Mouse (Mus musculus) megakaryocyte, embryonic 14.5 days (primary cell): ENCODE measurements at regions not wholly inside any gene's neighbourhood (a gene's known extent, or its start where the extent isn't known, plus 50 kb on each side); places are given as distances from the start of the nearest gene placed in this dataset.

Experiments
- H3K27me3 ChIP-seq: replicated peaks from 2 replicates; pipeline ENCODE3; 2012; ENCODE audit warnings: inconsistent platforms
- H3K36me3 ChIP-seq: replicated peaks from 2 replicates; pipeline ENCODE3; 2012; ENCODE audit warnings: low read length, inconsistent platforms, mixed read lengths
- H3K4me1 ChIP-seq: 2 replicates; pipeline ENCODE4 v1.6.1; 2012; ENCODE audit warnings: inconsistent platforms
- H3K4me3 ChIP-seq: replicated peaks from 2 replicates; pipeline ENCODE3; 2012; ENCODE audit warnings: moderate library complexity, mild to moderate bottlenecking, inconsistent platforms
- H3K9me3 ChIP-seq: 2 replicates; pipeline ENCODE4 v1.6.1; 2012; ENCODE audit warnings: inconsistent platforms
- FLI1 ChIP-seq: IDR thresholded peaks from 2 replicates; pipeline ENCODE4 v1.6.1; 2012; ENCODE audit warnings: low read length, inconsistent platforms, mixed read lengths
- GATA1 ChIP-seq: IDR thresholded peaks from 3 replicates; pipeline ENCODE4 v1.6.1; 2012; ENCODE audit warnings: mixed read lengths, low read length, inconsistent platforms, borderline replicate concordance

DNA sequence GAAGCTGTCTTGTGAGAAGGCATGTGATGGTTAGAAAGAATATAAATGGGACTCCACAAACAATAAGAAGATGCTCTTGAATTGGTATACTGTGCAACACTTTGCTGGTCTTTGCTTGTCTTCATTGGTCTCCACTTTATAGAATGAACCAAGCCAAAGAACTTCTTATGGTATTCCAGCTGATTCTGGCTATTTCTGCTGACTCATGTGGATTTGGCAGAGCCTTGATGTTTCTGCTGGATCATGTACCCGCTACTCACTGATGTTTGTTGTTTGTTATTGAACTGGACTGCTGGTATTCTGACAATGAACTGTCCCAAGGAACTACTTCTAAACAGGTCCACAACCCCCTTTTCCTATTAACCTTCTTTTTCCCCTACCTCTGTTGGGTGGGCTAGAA is 234.5 kb upstream of the Prep start:
- 0 out of 2 replicates have a peak, but pooled peaks cover 2% of the 10 kb centered on the region for H3K9me3 ChIP-seq
- H3K4me3 ChIP-seq = no peak overlapping the region
- TF ChIP-seq FLI1 (no peak), GATA1 (no peak)
- H3K36me3 ChIP-seq = no peaks in the 10 kb centered on the region
- no peaks in the 10 kb centered on the region for H3K27me3 ChIP-seq
- no peaks in the 10 kb centered on the region for H3K4me1 ChIP-seq

DNA sequence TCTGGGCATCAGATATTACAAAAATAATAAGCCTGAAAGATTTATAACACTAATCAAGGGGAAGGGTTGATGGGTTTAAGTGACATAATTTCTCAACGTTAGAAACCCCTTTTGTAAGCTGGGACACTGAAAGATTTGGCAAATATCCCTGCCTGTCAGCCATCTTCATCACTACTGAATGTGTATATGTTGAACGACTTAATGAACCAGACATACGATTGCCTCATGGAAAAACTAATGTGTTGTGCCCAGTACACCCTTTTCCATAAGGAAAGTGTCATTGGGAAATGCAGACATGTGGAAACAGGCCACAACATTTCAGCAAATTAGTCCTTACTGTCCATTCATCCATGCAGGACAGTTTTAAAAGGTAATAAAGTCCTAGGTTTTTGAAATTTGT is 240.7 kb upstream of the Prep start:
- Histone ChIP-seq H3K4me1 (no peaks in the 10 kb centered on the region), H3K4me3 (no peak overlapping the region), H3K9me3 (no peaks in the 10 kb centered on the region), H3K27me3 (no peaks in the 10 kb centered on the region), H3K36me3 (no peaks in the 10 kb centered on the region)
- TF ChIP-seq GATA1 (no peak), FLI1 (no peak)

DNA sequence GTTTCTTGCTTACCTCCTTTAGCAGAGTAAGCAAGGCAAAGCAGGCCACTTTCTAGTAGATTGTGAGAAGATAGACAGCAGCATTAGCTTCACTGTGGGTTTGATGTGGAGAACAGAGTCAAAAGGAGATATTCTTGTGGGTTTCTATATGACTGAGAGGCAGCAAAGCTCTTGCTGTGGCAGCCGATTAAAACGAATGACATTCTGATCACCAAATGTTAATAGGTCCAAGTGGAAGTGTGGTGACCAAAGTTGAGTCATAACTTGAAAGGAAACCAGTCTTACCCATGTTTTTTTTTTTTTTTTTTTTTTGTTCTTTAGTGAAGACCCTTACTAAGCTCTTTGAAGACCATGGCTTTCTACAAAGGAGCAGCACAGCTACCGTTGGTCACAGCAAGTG is 245.3 kb upstream of the Prep start:
- TF ChIP-seq FLI1 = no peak
- no peak for TF ChIP-seq GATA1
- 0 out of 2 replicates have a peak, but pooled peaks cover 3% of the 10 kb centered on the region for H3K4me1 ChIP-seq

DNA sequence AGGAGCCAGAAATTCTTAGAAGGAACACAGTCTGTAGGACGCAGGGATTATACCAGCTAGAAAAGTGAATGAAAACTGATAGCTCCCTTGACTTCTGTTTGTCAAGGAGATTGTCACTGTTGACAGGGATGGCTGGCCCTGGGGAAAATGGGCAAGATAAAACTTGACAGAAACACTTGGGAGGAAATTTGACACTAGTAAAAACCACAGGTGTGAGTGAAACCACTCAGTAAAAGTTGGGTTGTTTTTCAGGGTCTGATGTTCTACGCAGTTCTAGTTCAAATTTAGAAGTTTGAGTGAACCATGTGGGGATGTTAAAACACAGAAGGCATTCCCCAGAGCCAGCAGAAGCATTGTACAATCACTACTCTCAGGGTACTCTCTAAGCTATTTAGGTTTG is 246.6 kb upstream of the Prep start:
- H3K36me3 ChIP-seq = no peaks in the 10 kb centered on the region
- 0 out of 2 replicates have a peak, but pooled peaks cover 3% of the 10 kb centered on the region for H3K4me1 ChIP-seq
- no peaks in the 10 kb centered on the region for H3K9me3 ChIP-seq
- no peaks in the 10 kb centered on the region for H3K27me3 ChIP-seq
- H3K4me3 ChIP-seq = no peak overlapping the region
- TF ChIP-seq GATA1 (no peak), FLI1 (no peak)

More for the DNA sequence above, 245.3 kb upstream of the Prep start:
- H3K27me3 ChIP-seq = no peaks in the 10 kb centered on the region
- no peaks in the 10 kb centered on the region for H3K36me3 ChIP-seq
- H3K9me3 ChIP-seq = no peaks in the 10 kb centered on the region
- H3K4me3 ChIP-seq = no peak overlapping the region

DNA sequence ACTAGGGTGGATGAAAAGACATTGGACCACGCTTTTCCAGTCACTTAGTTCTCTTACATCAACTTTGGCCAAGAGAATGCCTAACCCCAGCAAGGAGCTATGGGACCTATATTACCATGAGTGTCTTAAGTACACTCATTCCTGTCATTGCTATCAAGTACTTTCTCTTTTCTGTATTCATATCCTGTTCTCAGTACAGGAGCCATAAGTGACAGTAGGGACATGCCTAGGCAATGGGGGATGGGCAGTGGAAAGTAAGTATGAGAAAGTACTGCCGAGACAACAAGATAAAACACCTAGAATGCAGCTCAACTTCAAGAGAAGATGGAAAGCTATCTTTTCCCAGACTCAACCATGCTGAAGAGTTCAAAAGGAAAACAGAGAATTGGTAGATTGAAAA is 247.6 kb upstream of the Prep start:
- H3K4me3 ChIP-seq = no peak overlapping the region
- no peaks in the 10 kb centered on the region for H3K27me3 ChIP-seq
- no peaks in the 10 kb centered on the region for H3K9me3 ChIP-seq
- 0 out of 2 replicates have a peak, but pooled peaks cover 3% of the 10 kb centered on the region for H3K4me1 ChIP-seq
- no peaks in the 10 kb centered on the region for H3K36me3 ChIP-seq
- no peak for TF ChIP-seq FLI1
- TF ChIP-seq GATA1 = no peak

DNA sequence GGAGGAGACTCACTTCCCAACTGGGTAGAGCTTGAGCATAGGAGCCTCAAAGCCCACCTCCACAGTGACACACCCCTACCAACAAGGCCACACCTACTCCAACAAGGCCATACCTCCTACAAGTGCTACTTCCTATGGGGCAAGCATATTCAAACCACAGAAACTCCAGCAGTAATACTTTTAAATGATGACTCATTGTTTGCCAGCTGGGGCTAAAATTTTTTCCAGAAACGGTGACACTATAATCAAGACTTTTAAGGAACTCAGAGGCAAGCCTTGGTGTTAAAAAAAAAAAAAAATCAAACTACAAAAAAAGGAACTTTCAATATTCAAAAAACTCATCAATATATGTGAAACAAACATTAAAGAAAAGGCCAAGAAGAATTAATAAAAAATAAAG is 248.4 kb upstream of the Prep start:
- Histone ChIP-seq H3K4me1 (0 out of 2 replicates have a peak, but pooled peaks cover 3% of the 10 kb centered on the region), H3K27me3 (no peaks in the 10 kb centered on the region), H3K9me3 (no peaks in the 10 kb centered on the region), H3K36me3 (no peaks in the 10 kb centered on the region), H3K4me3 (no peak overlapping the region)
- TF ChIP-seq FLI1 = no peak
- no peak for TF ChIP-seq GATA1

DNA sequence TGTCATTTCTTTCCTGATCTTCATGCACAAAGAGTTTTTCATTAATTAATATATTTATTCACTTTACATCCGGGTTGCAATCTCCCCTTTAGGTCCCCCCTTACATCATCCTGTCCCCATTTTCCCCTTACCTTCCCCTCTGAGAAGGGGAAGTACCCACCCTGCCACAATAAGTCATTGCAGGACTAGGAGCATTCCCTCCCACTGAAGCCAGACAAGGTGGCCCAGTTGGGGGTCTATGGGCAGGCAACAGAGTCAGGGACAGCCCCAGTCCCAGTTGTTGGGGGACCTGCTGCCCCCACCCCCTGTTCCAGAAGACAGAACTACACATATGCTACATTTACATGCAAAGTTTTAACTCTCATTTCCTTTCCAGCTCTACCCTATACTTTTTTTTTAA is 267.9 kb upstream of the Prdm1 start:
- Histone ChIP-seq H3K4me3 (no peak overlapping the region), H3K27me3 (no peaks in the 10 kb centered on the region), H3K4me1 (no peaks in the 10 kb centered on the region), H3K9me3 (peaks cover 17% of the 10 kb centered on the region), H3K36me3 (no peaks in the 10 kb centered on the region)
- TF ChIP-seq GATA1 (no peak), FLI1 (no peak)

DNA sequence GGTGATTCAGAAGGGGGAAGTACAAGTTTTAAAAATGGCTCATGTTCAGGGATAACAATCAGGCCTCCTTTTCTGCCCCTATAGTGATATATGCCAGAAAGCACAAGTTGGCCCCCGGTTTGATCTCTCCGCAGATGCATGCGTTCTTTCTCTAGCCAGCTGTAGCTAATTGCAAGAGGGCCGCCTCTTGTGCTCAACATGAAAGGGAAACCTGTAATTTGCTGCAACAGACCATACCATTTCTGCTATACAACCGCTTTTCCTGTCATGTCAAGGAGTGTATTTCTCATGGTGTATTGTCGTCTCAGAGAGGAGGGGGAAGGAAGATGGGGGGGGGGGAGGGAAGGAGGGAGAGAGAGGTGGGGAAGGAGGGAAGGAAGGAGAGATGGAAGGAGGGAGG is 257.1 kb upstream of the Prdm1 start:
- Histone ChIP-seq H3K9me3 (peaks cover 3% of the 10 kb centered on the region; the same call in 1 of the 2 replicates), H3K36me3 (no peaks in the 10 kb centered on the region), H3K4me3 (no peak overlapping the region), H3K27me3 (no peaks in the 10 kb centered on the region), H3K4me1 (no peaks in the 10 kb centered on the region)
- TF ChIP-seq GATA1 (no peak), FLI1 (no peak)

DNA sequence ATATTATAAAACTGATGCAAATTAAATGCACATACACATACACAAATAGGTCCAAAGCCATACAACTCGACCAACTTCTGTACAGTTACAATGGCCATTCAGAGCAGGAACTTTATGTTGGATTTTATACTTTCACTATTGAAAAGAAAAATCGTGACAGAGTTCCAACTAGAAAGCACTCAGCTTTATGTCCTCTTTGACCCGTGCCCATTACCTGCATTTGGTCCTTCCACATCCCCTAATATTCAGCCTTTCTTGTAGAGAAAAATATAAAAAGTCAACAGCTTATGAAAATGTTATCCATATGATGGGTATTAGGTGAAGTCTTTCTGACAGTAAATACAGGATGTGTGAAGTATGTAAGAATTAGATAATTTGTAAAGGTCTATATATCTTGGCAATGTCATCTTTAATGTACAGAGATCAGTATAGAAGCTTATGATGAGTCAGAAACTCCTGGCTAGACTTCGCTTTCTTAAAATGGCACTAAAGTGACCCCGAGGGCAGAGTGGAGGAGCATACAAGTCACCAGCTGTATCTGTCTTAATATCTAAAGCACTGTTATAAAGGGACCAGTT is 252.2 kb upstream of the Prdm1 start:
- Histone ChIP-seq H3K36me3 (no peaks in the 10 kb centered on the region), H3K4me3 (no peak overlapping the region), H3K27me3 (no peaks in the 10 kb centered on the region), H3K9me3 (peaks cover 3% of the 10 kb centered on the region; the same call in 1 of the 2 replicates), H3K4me1 (no peaks in the 10 kb centered on the region)
- TF ChIP-seq FLI1 (no peak), GATA1 (no peak)

DNA sequence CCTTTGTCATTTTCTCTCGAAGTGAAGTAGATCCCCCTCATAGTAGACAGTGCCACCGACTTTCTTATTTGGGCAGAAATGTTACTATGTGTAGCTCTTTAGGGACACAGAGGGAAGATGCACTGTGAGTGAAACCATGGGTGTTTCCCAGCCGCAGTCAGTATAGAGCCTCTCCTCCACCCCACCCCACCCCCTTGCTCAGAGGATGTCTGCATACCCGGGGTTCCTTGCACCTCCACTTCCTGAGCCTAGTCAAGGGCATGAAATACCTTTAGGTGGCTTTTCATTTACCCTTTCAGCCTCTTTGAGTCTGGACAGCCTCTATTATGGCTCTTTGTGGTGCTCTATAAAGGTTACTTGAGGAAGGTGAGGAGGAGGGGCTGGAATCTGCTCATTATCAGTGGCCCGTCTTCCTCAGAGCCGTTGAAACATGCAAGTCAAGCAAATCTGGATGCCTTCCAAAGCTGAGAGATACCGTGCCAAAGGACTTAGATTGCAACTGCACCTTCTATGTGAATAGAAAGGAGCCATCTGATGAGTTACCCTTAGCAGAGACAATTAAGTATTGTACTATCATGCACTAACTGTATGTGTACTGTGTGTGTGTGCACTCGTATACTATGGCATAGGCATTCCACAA is 251.4 kb upstream of the Prdm1 start:
- no peak for TF ChIP-seq FLI1
- TF ChIP-seq GATA1 = no peak
- H3K27me3 ChIP-seq = no peaks in the 10 kb centered on the region
- H3K4me1 ChIP-seq = no peaks in the 10 kb centered on the region
- H3K36me3 ChIP-seq = no peaks in the 10 kb centered on the region
- H3K9me3 ChIP-seq = peaks cover 3% of the 10 kb centered on the region; the same call in 1 of the 2 replicates
- no peak overlapping the region for H3K4me3 ChIP-seq
